Mouse (Mus musculus) stomach, postnatal 0 days (tissue): ENCODE measurements around the gene Cenpk. TPM values are rescaled to one million over a fixed set of nuclear protein-coding genes. Genes with fewer than 3 reads are reported as not detected.

ENCODE experiments used
- ATAC-seq: fragments of 200-750 bp; cut with Nextera tagmentation; 2 replicates; pipeline ENCODE4 v1.8.0; 2017; ENCODE audit not compliant: low FRiP score, low TSS enrichment
- DNase-seq: peaks from one replicate; pipeline ENCODE4 v3.0.0-alpha.2; 2016; ENCODE audit warnings: low spot score
- H3K27ac ChIP-seq: fragments of 300-500 bp; sonication (generic); replicated peaks from 2 replicates; pipeline ENCODE4 v1.5.1; 2014; ENCODE audit warnings: mild to moderate bottlenecking, control low read depth
- H3K27me3 ChIP-seq: fragments of 300-500 bp; sonication (generic); 2 replicates; pipeline ENCODE4 v1.6.1; 2014; ENCODE audit warnings: low read length; ENCODE audit not compliant: control insufficient read depth, insufficient read depth
- H3K36me3 ChIP-seq: fragments of 300-500 bp; sonication (generic); 2 replicates; pipeline ENCODE4 v1.6.1; 2014; ENCODE audit warnings: low read length, mixed read lengths; ENCODE audit not compliant: control insufficient read depth, insufficient read depth
- H3K4me1 ChIP-seq: fragments of 300-500 bp; sonication (generic); replicated peaks from 2 replicates; pipeline ENCODE4 v1.6.1; 2014; ENCODE audit warnings: antibody characterized with exemption; ENCODE audit not compliant: control insufficient read depth, insufficient read depth
- H3K4me2 ChIP-seq: fragments of 300-500 bp; sonication (generic); replicated peaks from 2 replicates; pipeline ENCODE4 v1.6.1; 2014; ENCODE audit warnings: low read depth, mild to moderate bottlenecking, control low read depth, moderate library complexity
- H3K4me3 ChIP-seq: fragments of 300-500 bp; sonication (generic); 2 replicates; pipeline ENCODE4 v1.5.1; 2014; ENCODE audit warnings: low read depth, low read length, control low read depth
- H3K9ac ChIP-seq: fragments of 300-500 bp; sonication (generic); 2 replicates; pipeline ENCODE4 v1.6.1; 2014; ENCODE audit warnings: mild to moderate bottlenecking, low read length, control low read depth, mixed read lengths
- H3K9me3 ChIP-seq: fragments of 300-500 bp; sonication (generic); 2 replicates; pipeline ENCODE4 v1.6.1; 2016; ENCODE audit warnings: low read length; ENCODE audit not compliant: control insufficient read depth
- CTCF ChIP-seq: IDR thresholded peaks from 2 replicates; pipeline ENCODE4 v1.5.1; 2016; ENCODE audit warnings: antibody characterized with exemption, low read depth, mild to moderate bottlenecking, moderate library complexity
- EP300 ChIP-seq: optimal IDR thresholded peaks from 2 replicates; pipeline ENCODE3; 2016; ENCODE audit warnings: antibody characterized with exemption
- WGBS: fragments of 180-500 bp; shearing (Covaris S2); extraction: QIAGEN DNeasy Blood & Tissue Kit; methylation state at CpG from one replicate; pipeline ENCODE4 v1.1.7; 2014; 5-methylcytosine and 5-hydroxymethylcytosine counted together
- polyA plus RNA-seq: library from polyadenylated mRNA; unstranded; fragments of >200 nt; fragmentation: Nextera tagmentation; extraction: Ambion mirVana; gene quantifications from 2 replicates; pipeline ENCODE4 v1.2.1, GENCODE M21; 2015

Cenpk gene
- polyA plus RNA-seq, 1 experiment from 2014 or later: 27.5 TPM

GRCm38 (mm10) chr13:104227478-104227877 lies 933 bp upstream of the Cenpk start:
- no peak for TF ChIP-seq CTCF
- no peak for TF ChIP-seq EP300

DNA sequence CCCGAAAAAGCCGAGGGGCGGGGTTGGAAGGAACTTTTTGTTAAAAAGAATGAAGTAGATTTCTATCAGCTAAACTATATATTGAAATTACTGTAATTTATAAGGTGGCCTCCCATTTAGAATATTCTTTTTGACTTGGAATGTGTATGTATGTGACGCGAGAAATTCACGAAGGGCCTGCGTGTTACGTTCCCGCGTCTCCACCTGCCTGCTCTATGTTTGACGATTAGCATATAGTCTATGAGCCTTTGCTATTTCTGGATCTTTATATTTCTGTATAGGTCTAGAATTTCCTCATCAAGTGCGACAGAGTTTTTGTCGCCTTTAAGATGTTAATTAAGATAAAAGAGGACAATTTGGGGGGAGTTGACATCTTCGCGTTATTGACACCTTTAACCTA lies 770 bp downstream of the Cenpk start:
- DNase-seq: no peak
- Histone ChIP-seq H3K9ac (peak overlapping the region; percentile 67), H3K27me3 (no peaks in the 10 kb centered on the region), H3K4me3 (peak overlapping the region; percentile 75), H3K9me3 (no peaks in the 10 kb centered on the region), H3K4me1 (no peaks in the 10 kb centered on the region), H3K4me2 (peak overlapping the region; percentile 75), H3K36me3 (no peaks in the 10 kb centered on the region), H3K27ac (no peak overlapping the region)
- WGBS: 8% methylated on average over 15 of the region's 15 CpGs
- 0 out of 2 replicates have a peak, but pooled peaks have one; percentile 35 for ATAC-seq
- TF ChIP-seq CTCF: no peak
- no peak for TF ChIP-seq EP300

More at GRCm38 (mm10) chr13:104227478-104227877, 933 bp upstream of the Cenpk start:
- Histone ChIP-seq H3K9ac (0 out of 2 replicates have a peak overlapping the region, but pooled peaks have one; percentile 5), H3K27me3 (no peaks in the 10 kb centered on the region), H3K36me3 (no peaks in the 10 kb centered on the region), H3K4me1 (no peaks in the 10 kb centered on the region), H3K4me3 (peak overlapping the region; percentile 75), H3K4me2 (peak overlapping the region; percentile 69), H3K9me3 (no peaks in the 10 kb centered on the region), H3K27ac (no peak overlapping the region)
- 39% methylated on average over 3 of the region's 3 CpGs for WGBS
- DNase-seq (no peak), ATAC-seq (no peak)

DNA sequence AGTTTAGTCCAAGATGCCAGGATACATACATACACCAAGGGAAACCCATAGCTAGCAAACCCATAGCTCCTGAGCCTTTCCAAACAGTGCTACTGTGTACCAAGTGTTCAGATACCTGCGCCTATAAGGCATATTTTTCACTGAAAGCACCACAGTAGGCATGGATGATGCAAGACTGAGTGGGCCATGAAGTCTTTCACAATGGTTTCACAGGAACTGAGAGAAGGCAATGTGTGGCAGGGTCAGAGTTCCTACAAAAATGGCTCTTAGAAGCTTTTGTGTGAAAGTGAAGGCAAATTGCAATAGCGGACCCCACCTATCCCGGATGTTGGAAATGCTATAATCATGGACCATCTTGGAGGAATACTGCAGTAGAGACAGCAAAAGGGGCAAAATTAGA lies 30.6 kb downstream of the Cenpk start:
- DNase-seq: no peak
- H3K4me3 ChIP-seq: no peak overlapping the region
- H3K9me3 ChIP-seq: no peaks in the 10 kb centered on the region
- H3K4me2 ChIP-seq: no peak overlapping the region
- no peaks in the 10 kb centered on the region for H3K36me3 ChIP-seq
- no peaks in the 10 kb centered on the region for H3K27me3 ChIP-seq
- no peak for ATAC-seq
- 93% methylated on average over 3 of the region's 3 CpGs for WGBS
- no peak overlapping the region for H3K27ac ChIP-seq
- no peak for TF ChIP-seq EP300
- no peak for TF ChIP-seq CTCF
- no peaks in the 10 kb centered on the region for H3K4me1 ChIP-seq
- no peak overlapping the region for H3K9ac ChIP-seq

GRCm38 (mm10) chr13:104285031-104285431 lies 56.6 kb downstream of the Cenpk start:
- Histone ChIP-seq H3K27me3 (no peaks in the 10 kb centered on the region), H3K4me2 (no peak overlapping the region), H3K4me1 (no peaks in the 10 kb centered on the region), H3K9me3 (no peaks in the 10 kb centered on the region), H3K36me3 (no peaks in the 10 kb centered on the region), H3K27ac (no peak overlapping the region), H3K4me3 (no peak overlapping the region), H3K9ac (no peak overlapping the region)
- 2% methylated on average over 2 of the region's 2 CpGs for WGBS
- TF ChIP-seq EP300 (no peak), CTCF (peak; percentile 76)
- ATAC-seq (0 out of 2 replicates have a peak, but pooled peaks have one; percentile 47), DNase-seq (peak; percentile 13)

DNA sequence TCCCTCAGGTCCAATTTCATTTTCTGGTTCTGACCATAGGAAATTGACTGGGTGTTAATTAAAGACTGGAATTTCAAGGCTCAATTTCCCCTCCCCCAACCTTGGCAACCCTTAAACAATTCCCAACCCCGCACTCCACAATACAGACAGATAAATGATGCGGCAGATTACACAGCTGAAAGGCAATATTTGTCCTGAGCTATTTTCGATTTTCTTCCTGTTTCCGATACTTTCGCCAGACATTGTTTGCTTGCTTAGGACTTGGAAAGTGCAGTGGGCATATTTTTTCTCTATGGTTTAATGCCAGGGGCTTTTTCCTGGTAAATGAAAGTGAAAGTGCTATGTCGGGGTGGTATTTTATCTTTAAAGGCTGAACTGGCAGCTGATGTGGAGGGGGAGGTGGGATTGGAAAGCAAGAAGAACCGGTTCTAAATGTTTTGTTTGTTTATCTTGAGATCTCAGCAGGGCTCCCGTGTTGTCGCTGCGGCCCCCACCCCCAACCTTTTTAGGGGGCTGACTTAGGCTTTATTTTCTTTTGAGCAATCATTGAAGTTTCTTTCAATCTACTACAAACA lies 57.4 kb downstream of the Cenpk start:
- Histone ChIP-seq H3K9me3 (no peaks in the 10 kb centered on the region), H3K27ac (peak overlapping the region; percentile 74), H3K9ac (peak overlapping the region; percentile 43), H3K4me1 (no peaks in the 10 kb centered on the region), H3K4me3 (peak overlapping the region; percentile 53), H3K4me2 (peak overlapping the region; percentile 74), H3K27me3 (no peaks in the 10 kb centered on the region), H3K36me3 (no peaks in the 10 kb centered on the region)
- ATAC-seq (peak; percentile 32; the same call in 1 of the 2 replicates), DNase-seq (peak; percentile 43)
- no peak for TF ChIP-seq CTCF
- WGBS: 1% methylated on average over 10 of the region's 10 CpGs

GRCm38 (mm10) chr13:104286336-104286735 lies 57.9 kb downstream of the Cenpk start:
- H3K36me3 ChIP-seq: no peaks in the 10 kb centered on the region
- H3K9ac ChIP-seq: peak overlapping the region; percentile 43
- peak overlapping the region; percentile 74 for H3K4me2 ChIP-seq
- no peaks in the 10 kb centered on the region for H3K27me3 ChIP-seq
- 0% methylated on average over 4 of the region's 4 CpGs for WGBS
- no peak for TF ChIP-seq CTCF
- TF ChIP-seq EP300: no peak
- ATAC-seq (no peak), DNase-seq (no peak)
- peak overlapping the region; percentile 53 for H3K4me3 ChIP-seq
- H3K9me3 ChIP-seq: no peaks in the 10 kb centered on the region
- no peaks in the 10 kb centered on the region for H3K4me1 ChIP-seq
- peak overlapping the region; percentile 74 for H3K27ac ChIP-seq
